Mouse (Mus musculus) heart, embryonic 14.5 days (tissue): ENCODE measurements around the gene Atg4c. TPM values are rescaled to one million over a fixed set of nuclear protein-coding genes. Genes with fewer than 3 reads are reported as not detected.

Experiments used
- ATAC-seq: fragments of 200-750 bp; cut with Nextera tagmentation; 2 replicates; pipeline ENCODE4 v1.8.0; 2017; ENCODE audit warnings: low read depth, moderate TSS enrichment; ENCODE audit not compliant: insufficient number of reproducible peaks, insufficient read depth, low FRiP score
- H3K27ac ChIP-seq, 2 experiments: fragments of 200-500 bp in 1 of 2; fragments of 300-500 bp in 1 of 2; sonication (generic) in 1 of 2; replicated peaks in 1 of 2; 2 replicates each; pipeline ENCODE4 v1.5.1; 2012 to 2014; ENCODE audit warnings: low read depth in 2 of 2, low read length in 2 of 2, control low read depth in 1 of 2, mild to moderate bottlenecking in 1 of 2, mixed read lengths in 1 of 2; ENCODE audit not compliant: control insufficient read depth in 1 of 2, insufficient read depth in 1 of 2
- H3K27me3 ChIP-seq: fragments of 300-500 bp; sonication (generic); 2 replicates; pipeline ENCODE4 v1.6.1; 2014; ENCODE audit warnings: mild to moderate bottlenecking, low read length, control low read depth; ENCODE audit not compliant: control insufficient read depth, insufficient read depth
- H3K36me3 ChIP-seq: fragments of 300-500 bp; sonication (generic); 2 replicates; pipeline ENCODE4 v1.6.1; 2014; ENCODE audit warnings: mild to moderate bottlenecking, control low read depth, low read length, mixed read lengths; ENCODE audit not compliant: control insufficient read depth, insufficient read depth
- H3K4me1 ChIP-seq, 2 experiments: fragments of 200-500 bp in 1 of 2; fragments of 300-500 bp in 1 of 2; sonication (generic) in 1 of 2; 2 replicates each; pipeline ENCODE4 v1.6.1; 2012 to 2014; ENCODE audit warnings: low read length in 2 of 2, control low read depth in 1 of 2, mixed read lengths in 1 of 2; ENCODE audit not compliant: control insufficient read depth in 2 of 2, insufficient read depth in 2 of 2
- H3K4me2 ChIP-seq: fragments of 300-500 bp; sonication (generic); 2 replicates; pipeline ENCODE4 v1.6.1; 2014; ENCODE audit warnings: mild to moderate bottlenecking, low read length
- H3K4me3 ChIP-seq, 2 experiments: fragments of 200-500 bp in 1 of 2; fragments of 300-500 bp in 1 of 2; sonication (generic) in 1 of 2; 2 replicates each; pipeline ENCODE4 v1.5.1; 2012 to 2014; ENCODE audit warnings: low read length in 2 of 2, mild to moderate bottlenecking in 2 of 2, control low read depth in 1 of 2, low read depth in 1 of 2, moderate library complexity in 1 of 2; ENCODE audit not compliant: control insufficient read depth in 1 of 2, insufficient read depth in 1 of 2
- H3K9ac ChIP-seq: fragments of 300-500 bp; sonication (generic); 2 replicates; pipeline ENCODE4 v1.6.1; 2014; ENCODE audit warnings: mild to moderate bottlenecking, low read length
- H3K9me3 ChIP-seq: fragments of 300-500 bp; sonication (generic); 2 replicates; pipeline ENCODE4 v1.6.1; 2016; ENCODE audit warnings: low read length, control low read depth; ENCODE audit not compliant: control insufficient read depth
- WGBS: fragments of 180-500 bp; shearing (Covaris S2); extraction: QIAGEN DNeasy Blood & Tissue Kit; methylation state at CpG from one replicate; pipeline ENCODE4 v1.1.7; 2014; 5-methylcytosine and 5-hydroxymethylcytosine counted together
- polyA plus RNA-seq: library from polyadenylated mRNA; unstranded; fragments of >200 nt; fragmentation: Nextera tagmentation; extraction: Ambion mirVana; gene quantifications from 2 replicates; pipeline ENCODE4 v1.2.1, GENCODE M21; 2014

The Atg4c gene
- polyA plus RNA-seq, 1 experiment from 2014 or later, result 8.5 TPM

DNA sequence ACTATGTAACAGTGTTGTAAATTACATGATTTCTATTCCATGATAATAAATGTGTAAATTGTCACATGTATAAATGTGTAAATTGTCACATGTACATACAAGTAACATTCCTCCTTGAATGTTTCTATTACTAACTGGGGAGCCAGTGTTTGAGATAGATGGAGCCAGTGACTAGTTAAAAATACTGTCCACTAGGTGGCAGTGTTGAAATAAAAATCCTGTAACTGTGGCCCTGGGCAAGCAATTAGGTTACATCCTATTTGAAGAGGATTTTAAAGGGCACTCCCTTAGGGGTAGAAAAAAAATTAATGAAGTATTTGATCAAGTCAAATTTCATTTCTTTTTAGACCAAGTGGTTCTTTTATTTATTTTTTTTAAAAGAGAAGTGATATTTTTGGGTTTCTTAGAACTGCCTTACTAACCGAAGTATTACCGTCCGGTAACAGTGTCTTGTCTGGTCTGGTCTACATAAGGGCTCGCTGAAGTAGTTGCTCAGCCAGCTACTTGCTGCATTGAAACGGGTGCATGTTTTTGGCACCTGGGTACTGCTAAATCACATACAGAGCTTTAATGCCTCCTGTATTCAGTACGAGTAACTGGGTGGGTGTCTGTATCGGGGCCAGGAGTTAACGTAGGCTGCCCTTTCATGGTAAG lies 41.6 kb downstream of the Atg4c start:
- 0 out of 2 replicates have a peak, but pooled peaks cover 4% of the 10 kb centered on the region for H3K36me3 ChIP-seq
- no peak overlapping the region for H3K4me2 ChIP-seq
- H3K4me1 ChIP-seq, result no peaks in the 10 kb centered on the region
- no peak overlapping the region for H3K4me3 ChIP-seq
- no peak overlapping the region for H3K27ac ChIP-seq
- no peaks in the 10 kb centered on the region for H3K27me3 ChIP-seq
- 90% methylated on average over 8 of the region's 8 CpGs for WGBS
- ATAC-seq, result no peak
- no peak overlapping the region for H3K9ac ChIP-seq
- H3K9me3 ChIP-seq, result no peaks in the 10 kb centered on the region

DNA sequence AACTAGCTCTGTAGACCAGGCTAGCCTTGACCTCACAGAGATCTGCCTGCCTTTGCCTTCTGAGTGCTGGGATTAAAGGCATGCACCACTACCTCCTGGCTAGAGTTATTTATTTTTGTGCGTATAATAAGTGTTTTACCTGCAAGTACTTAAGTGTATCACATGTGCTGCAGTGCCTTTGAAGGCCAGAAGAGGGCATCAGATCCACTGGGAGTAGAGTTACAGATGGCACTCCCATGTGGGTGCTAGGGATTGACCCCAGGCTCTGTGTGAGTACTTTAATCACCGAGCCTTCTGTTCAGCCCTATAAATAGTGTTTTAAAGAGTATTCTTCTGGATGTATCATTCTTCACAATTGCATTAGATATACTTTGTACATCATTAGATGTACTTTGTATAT lies 44.6 kb downstream of the Atg4c start:
- 96% methylated on average over 2 of the region's 2 CpGs for WGBS

DNA sequence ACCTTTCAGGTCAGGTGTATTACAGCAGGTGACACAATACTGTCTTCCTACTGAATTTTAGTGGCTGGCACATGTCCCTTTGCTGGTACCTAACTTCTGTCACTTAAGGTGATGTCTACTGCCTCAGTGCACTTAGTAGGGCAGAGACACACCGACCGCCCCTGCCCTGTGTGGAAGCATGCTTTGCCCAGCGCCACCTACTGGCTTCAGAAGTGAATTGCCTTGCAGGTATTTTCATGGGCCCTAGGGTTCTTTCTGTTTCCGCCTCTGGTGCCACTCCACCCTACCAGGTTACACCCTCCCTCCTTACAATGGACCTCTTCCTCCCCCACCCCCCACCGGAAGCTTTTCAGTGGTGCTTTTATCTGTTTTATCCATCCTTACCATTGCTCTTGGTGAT lies 47.9 kb downstream of the Atg4c start:
- H3K4me1 ChIP-seq, result no peaks in the 10 kb centered on the region
- WGBS, result 43% methylated on average over 5 of the region's 5 CpGs
- no peaks in the 10 kb centered on the region for H3K9me3 ChIP-seq
- H3K9ac ChIP-seq, result no peak overlapping the region
- no peak overlapping the region for H3K27ac ChIP-seq
- ATAC-seq, result no peak
- H3K36me3 ChIP-seq, result 0 out of 2 replicates have a peak, but pooled peaks cover 4% of the 10 kb centered on the region
- H3K4me2 ChIP-seq, result no peak overlapping the region
- no peaks in the 10 kb centered on the region for H3K27me3 ChIP-seq
- no peak overlapping the region for H3K4me3 ChIP-seq

More for the DNA sequence above, 44.6 kb downstream of the Atg4c start:
- Histone ChIP-seq H3K9me3 (no peaks in the 10 kb centered on the region), H3K36me3 (0 out of 2 replicates have a peak, but pooled peaks cover 4% of the 10 kb centered on the region), H3K27me3 (no peaks in the 10 kb centered on the region), H3K4me2 (no peak overlapping the region), H3K4me3 (no peak overlapping the region), H3K27ac (no peak overlapping the region), H3K4me1 (no peaks in the 10 kb centered on the region), H3K9ac (no peak overlapping the region)
- ATAC-seq, result no peak

DNA sequence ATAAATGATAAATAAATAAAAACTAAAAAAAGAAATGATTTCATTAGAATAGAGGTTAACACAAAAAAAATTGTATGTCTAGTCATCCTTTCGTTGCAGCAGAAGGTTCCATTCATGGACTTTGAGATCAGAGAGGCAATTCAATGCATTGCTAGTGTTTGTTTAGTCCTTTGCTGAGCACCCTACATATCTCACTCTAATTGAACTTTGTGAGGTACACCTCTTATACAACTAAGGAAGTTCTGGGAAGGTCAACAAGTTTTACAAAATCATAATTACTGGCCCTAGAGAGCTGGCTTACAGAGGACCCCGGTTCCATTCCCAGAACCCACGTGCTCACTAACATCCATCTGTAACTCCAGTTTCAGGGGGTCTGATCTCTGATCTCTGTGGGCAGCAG lies 55.6 kb downstream of the Atg4c start:
- no peaks in the 10 kb centered on the region for H3K9me3 ChIP-seq
- WGBS, result 91% methylated on average over 3 of the region's 3 CpGs
- H3K27ac ChIP-seq, result no peak overlapping the region
- H3K9ac ChIP-seq, result no peak overlapping the region
- H3K4me3 ChIP-seq, result no peak overlapping the region
- no peaks in the 10 kb centered on the region for H3K4me1 ChIP-seq
- no peak for ATAC-seq
- H3K4me2 ChIP-seq, result no peak overlapping the region
- no peaks in the 10 kb centered on the region for H3K27me3 ChIP-seq
- H3K36me3 ChIP-seq, result no peaks in the 10 kb centered on the region

DNA sequence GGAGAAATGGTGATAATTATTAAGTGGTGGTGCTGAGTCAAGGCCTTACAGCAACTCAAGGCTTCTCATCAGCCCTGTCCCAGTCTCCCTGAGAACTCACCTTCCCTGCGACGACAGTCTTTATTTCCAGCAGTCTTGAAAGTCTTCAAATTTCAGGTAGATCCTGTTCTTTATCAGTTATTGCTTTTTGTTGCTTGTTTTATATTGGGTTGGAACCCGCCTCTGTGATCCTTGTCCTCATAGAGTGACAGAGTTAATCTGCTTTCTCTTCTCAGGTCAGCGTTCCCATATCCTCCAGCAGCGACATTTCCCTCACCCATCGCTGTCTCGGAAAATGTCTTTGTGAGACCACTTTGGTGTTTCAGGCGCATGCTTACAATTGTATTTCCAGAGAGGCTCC lies 56.1 kb downstream of the Atg4c start:
- Histone ChIP-seq H3K36me3 (no peaks in the 10 kb centered on the region), H3K27ac (no peak overlapping the region), H3K4me1 (no peaks in the 10 kb centered on the region), H3K9ac (no peak overlapping the region), H3K4me2 (no peak overlapping the region), H3K27me3 (no peaks in the 10 kb centered on the region), H3K9me3 (no peaks in the 10 kb centered on the region), H3K4me3 (no peak overlapping the region)
- WGBS, result 86% methylated on average over 8 of the region's 8 CpGs
- ATAC-seq, result no peak

DNA sequence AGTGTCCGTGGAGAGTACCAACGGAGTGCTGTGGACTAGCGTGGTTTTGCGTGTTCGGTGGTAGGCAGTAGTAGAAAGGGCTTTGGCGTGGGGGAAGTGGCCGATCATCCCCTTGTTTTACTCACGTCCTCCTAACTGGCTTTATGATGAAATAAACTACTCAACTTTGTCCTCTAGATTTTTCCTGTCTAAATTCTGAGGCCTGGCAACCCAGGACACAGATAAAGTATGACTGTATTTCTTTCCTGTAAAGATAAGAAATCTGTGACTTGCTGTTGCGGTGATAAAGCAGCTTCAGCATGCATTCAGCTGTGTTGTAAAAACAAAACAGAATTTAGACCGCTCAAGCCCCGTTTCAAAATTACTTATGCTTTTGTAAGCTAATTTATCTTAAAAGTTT lies 59.2 kb downstream of the Atg4c start:
- no peak overlapping the region for H3K27ac ChIP-seq
- no peaks in the 10 kb centered on the region for H3K4me1 ChIP-seq
- H3K4me3 ChIP-seq, result no peak overlapping the region
- no peak overlapping the region for H3K4me2 ChIP-seq
- ATAC-seq, result no peak
- 79% methylated on average over 11 of the region's 11 CpGs for WGBS
- H3K27me3 ChIP-seq, result no peaks in the 10 kb centered on the region
- no peaks in the 10 kb centered on the region for H3K36me3 ChIP-seq
- H3K9ac ChIP-seq, result no peak overlapping the region
- no peaks in the 10 kb centered on the region for H3K9me3 ChIP-seq

DNA sequence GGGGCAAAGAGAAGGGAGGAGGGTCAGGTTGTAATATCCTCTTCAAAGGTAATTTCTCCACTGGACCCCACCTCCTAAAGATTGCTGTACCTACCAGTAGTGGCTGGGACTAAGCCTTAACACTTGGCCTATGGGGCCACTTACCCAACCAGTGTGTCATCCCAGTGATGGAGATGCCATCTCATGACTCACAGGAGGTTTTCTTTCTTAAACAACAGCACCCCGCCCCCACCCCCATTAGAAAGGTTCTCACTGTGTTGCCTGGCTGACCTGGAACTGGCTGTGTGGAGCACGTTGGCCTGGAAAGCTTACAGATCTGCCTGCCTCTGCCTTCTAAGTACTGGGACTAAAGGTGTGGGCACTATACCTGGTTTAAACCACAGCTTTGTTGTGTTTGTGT lies 69.5 kb downstream of the Atg4c start:
- H3K27me3 ChIP-seq, result no peaks in the 10 kb centered on the region
- ATAC-seq, result no peak
- H3K9ac ChIP-seq, result no peak overlapping the region
- no peak overlapping the region for H3K4me3 ChIP-seq
- no peaks in the 10 kb centered on the region for H3K9me3 ChIP-seq
- 72% methylated on average over 2 of the region's 2 CpGs for WGBS
- H3K36me3 ChIP-seq, result no peaks in the 10 kb centered on the region
- no peaks in the 10 kb centered on the region for H3K4me1 ChIP-seq
- H3K27ac ChIP-seq, result no peak overlapping the region
- H3K4me2 ChIP-seq, result no peak overlapping the region

DNA sequence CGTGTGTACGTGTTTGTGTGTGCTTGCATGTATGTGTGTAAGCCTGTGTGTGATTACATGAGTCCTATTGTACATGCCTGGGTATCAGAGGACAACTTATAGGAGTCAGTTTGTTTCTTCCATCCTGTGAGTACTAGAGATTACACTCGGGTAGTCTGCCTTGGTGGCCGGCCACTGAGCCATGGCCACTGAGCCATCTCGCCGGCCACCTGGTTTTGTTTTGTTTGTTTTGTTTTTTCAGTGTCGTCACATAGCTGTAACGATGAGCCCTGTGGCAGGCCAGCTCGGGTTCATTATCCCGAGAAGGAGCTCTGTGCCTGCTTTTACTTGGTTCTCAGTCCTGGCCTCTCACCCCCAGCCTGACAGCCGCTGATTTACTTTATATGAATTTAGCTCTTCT lies 69.9 kb downstream of the Atg4c start:
- Histone ChIP-seq H3K27me3 (no peaks in the 10 kb centered on the region), H3K4me2 (no peak overlapping the region), H3K27ac (no peak overlapping the region), H3K9me3 (no peaks in the 10 kb centered on the region), H3K4me1 (no peaks in the 10 kb centered on the region), H3K9ac (no peak overlapping the region), H3K36me3 (no peaks in the 10 kb centered on the region), H3K4me3 (no peak overlapping the region)
- 72% methylated on average over 11 of the region's 11 CpGs for WGBS
- no peak for ATAC-seq
